Mouse (Mus musculus) layer of hippocampus, adult 11-12 months (tissue): Measurements from ENCODE around the gene Psmd13.
A peak's percentile ranks its signal among the peaks of the same experiment; 100 is the strongest.

Experiments used
- DNase-seq: peaks from one replicate; pipeline ENCODE4 v3.0.0; 2022; ENCODE audit warnings: low spot score

Gene Psmd13

GRCm38 (mm10) chr7:140907131-140907530, 25.4 kb downstream of the Psmd13 start:
- DNase-seq = no peak

DNA sequence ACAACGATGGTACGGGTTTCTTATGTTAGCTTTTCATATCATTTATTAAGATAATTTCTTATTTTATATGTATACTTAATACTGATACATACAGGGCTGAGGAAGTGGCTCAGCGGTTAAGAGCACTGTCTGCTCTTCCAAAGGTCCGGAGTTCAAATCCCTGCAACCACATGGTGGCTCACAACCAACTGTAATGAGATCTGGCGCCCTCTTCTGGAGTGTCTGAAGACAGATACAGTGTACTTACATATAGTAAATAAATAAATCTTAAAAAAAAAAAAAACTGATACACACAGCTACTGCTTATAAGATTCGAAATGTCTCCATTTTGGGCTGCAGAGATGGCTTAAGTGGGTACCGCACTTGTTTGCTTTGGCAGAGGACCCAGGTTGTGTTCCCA, 25.9 kb downstream of the Psmd13 start:
- no peak for DNase-seq

DNA sequence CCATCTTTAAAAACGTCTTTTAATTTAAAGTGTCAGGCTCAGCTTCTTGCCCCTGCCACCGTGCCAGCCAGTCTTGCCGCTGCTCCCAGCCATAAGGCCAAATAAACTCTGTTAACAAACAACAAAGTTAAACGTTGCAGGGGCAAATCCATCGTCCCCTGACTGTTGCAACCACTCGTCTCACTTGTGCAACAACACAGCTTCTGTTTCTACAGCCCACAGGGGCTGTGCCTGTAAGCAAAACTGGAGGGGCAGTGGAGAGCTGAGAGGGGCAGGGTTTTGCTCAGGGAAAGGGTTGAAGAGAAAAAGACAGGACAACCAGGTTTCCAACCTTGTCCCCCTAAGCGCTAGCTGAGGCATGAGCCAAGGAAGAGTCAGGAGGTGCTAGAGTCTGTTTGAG, 26.4 kb downstream of the Psmd13 start:
- no peak for DNase-seq

DNA sequence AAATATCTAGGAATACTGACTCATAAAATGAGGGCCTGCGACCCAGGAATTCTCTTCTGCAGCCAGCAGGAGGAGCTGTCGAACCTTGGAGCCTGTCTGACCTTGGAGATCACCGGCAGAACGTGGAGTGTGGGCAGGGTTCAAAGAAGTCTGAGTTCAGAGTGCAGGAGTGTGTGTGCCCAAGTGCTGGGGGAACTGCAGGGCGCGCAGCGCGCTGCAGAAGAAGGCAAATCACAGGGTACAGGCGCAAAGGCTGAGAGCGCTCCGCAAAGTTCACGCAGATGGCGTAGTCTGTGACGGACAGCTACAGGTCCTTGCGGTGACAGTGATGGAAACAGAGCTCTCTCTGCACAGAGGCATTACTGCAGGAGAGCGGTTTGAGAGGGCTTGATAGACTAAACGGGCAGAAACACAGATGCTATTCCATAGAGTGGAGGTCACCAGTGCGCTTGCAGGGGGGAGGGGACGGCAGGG, 26.9 kb downstream of the Psmd13 start:
- DNase-seq = peak; percentile 65

GRCm38 (mm10) chr7:140912293-140912692, 30.5 kb downstream of the Psmd13 start:
- DNase-seq = no peak

DNA sequence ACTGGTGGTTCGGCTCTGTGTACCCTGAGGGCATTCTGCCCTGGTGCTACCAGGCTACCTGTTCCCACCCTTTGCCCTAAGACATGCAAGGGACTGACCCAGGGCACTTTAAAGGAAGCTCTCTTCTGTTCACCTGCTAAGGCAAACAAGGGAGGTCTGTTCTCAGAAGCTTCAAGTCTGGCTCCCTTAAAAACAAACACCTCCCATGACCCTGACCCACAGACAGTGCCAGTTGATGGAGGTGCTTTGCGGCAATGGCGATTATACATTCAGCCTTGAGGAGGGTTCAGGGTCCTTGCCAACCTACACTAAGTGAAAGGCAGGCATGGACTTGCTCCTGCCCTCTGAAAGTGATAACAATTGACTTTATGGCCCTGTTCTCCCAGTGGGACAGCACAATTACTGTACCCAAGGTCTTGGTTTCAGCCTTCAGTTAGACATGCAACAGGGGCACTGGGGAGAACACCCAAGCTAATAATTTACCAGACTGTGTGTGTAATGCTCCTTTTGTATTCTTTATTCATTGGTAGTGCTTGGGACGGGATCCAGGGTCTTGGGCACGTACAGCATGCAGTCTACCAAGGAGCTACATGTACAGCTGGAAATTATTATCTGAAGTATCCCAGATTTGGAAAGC, 31.2 kb downstream of the Psmd13 start:
- no peak for DNase-seq

- no peak for DNase-seq
Measured at GRCm38 (mm10) chr7:140914031-140914690, 32.4 kb downstream of the Psmd13 start.

DNA sequence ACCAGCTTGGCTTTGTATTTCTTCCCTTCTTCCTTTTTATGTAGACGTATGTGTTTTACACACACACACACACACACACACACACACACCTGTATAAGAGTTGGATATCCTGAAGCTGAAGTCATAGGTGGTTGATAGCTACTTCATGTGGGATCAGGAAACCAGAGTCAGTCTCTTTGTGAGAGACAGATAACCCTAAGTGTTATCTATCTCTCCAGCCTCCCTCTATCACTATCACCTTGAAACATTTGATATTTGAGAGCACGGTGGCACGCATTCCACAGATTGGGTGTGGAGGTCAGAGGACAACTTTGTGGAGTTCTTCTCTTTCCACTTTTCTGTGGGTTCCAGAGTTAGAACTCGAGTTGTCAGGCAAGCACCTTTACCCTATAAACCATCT, 38.1 kb downstream of the Psmd13 start:
- DNase-seq = no peak

DNA sequence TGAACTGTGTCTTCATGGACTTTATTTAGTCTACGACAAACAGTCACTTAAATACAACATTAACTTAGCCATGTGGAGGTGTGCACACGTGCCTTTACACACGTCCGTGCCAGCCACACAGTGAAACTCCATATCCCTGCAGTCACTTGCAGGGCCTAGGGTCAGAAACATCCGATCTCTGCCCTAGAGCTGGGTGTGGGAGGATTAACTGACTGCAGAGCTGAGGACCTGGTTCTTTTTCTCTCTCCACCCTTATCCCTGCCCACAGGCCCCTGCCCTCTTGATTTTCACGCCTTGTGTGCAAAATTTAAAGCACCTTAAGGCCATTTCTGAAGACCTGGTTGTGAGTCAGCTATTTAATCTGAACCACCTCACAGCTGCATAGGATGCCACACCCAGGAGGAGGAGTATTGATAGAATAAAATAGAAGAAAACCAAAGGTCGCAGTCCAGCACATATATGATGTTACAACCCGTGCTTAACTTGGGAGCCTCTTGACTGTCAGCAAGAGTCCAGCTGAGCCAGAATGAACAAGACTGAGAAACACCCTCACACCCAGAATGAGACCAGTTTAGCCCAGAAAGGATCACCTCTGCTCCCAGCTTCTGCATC, 38.8 kb downstream of the Psmd13 start, which contains the start of gene Nlrp6:
Nlrp6 (plus strand) TSS at position 485 of the 612 bp plus-strand sequence.
- no peak for DNase-seq

GRCm38 (mm10) chr7:140921225-140921975, 39.6 kb downstream of the Psmd13 start:
- DNase-seq = no peak

- no peak for DNase-seq
Measured at GRCm38 (mm10) chr7:140922398-140923069, 40.8 kb downstream of the Psmd13 start.

- no peak for DNase-seq
Measured at GRCm38 (mm10) chr7:140923070-140923775, 41.5 kb downstream of the Psmd13 start.

- DNase-seq = no peak
Measured at GRCm38 (mm10) chr7:140927181-140927580, 45.4 kb downstream of the Psmd13 start.

DNA sequence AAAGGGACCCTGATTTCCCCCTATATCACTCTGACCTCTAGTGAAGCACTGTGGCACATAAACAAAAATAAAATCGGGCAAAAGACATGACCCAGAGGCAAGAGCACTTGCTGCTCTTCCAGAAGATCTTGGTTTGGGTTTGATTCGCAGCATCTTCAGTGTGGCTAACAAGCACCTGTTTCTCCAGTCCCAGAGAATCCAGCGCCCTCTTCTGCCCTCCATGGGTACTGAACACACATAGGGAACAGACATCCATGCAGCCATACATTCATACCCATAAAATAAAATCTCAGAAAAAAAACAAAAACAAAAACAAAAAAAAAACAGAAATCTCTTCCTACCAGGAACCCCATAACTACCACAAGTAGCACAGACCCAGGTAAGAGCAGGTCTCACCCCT, 56.7 kb downstream of the Psmd13 start:
- no peak for DNase-seq

DNA sequence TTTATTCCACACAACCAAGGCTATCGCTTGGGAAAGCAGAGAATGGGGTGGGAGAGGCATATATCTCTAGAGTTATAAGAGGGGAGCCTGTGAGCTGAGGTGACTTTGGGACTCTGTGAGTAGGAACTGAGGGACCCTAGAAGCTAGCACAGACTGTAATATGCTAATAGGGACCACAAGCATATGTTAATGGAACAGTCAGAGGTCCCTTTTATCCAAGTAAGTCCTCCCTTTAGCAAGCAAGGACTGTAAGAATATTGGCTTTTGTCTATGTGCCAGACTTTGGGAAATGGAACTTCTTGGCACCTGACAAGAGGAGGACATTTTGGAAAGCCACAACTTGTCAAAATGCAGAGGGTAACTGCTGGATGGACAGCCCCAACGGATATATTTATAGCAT, 57.1 kb downstream of the Psmd13 start:
- no peak for DNase-seq

- DNase-seq = no peak
Measured at GRCm38 (mm10) chr7:140939669-140940171, 58.0 kb downstream of the Psmd13 start.

DNA sequence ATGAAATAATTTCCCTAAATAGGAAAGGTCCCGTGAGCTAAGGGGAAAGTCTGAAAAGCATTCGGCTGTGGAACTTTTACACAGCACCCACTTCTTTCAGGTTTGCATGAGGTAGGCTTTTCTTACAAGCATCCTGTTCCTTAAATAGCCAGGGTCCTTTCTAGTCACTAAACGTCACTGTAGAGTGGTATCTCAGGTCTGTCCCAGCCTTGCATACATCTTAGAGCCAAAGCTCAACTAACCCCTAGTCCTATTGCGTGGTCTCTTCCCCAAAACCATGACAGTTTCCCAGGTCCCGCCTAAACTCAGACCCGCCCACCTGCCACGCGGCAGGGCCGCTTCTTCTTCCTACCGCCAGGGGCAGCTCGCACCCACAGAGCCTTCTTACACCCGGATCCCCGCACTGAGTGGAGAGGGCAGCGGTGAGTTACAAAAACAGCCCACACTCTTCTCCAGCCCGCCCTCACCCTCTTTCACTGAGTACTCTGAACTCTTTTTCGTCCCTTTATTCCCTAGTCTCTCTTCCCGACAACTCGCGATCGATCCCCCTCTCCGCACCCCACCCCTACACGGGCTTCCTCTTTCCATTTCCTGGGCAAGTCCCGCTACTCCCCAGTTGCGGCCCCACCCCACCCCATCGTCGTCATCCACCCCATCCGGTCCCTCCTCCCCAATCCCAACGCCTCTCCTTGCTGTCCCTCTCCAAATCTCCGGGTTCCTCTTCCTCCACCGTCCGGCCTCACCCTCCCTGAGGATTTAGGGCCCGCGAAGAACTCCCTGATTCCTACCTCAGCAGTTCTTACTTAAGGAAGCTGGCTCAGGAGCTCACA, 59.7 kb downstream of the Psmd13 start, which contains the start of gene Pgghg:
Pgghg (plus strand) TSS at position 170 of the 830 bp plus-strand sequence.
- DNase-seq = peak; percentile 62

GRCm38 (mm10) chr7:140942341-140942740, 60.6 kb downstream of the Psmd13 start:
- DNase-seq = no peak

DNA sequence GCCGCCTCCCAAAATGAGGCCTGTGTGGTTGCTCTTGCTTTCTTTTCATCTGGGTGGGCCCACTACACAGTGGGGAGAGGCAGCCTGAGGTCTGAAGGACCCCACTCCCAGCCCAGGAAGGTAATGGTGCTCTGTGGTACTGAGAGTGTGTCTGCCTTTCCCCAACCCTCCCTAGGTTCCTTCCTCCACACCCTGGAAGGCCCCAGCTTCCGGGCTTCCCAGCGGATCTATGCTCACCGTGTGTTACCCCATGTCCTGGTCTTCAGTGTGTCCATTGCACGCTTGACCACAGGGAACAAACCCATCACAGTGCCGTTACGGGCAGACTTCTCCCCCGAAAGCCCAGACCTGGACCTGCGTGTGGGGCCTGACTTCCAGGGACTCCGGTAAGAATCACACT, 61.0 kb downstream of the Psmd13 start:
- no peak for DNase-seq

DNA sequence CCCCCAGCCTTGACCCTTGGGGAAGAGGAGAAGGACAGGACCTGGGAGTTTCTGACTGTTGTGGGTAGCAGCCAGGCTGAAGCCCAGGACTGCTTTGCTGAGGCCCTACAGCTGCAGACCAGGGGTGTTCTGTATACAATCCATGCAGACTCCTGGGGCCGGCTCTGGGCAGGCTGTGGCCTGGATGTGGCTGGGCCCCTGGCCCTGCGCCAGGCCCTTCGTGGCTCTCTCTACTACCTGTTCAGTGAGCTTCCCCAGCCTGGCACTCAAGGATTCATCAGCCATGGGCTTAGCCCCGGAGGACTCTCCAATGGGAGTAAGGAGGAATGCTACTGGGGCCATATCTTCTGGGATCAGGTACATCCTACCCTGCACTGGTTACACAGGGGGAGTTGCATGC, 61.6 kb downstream of the Psmd13 start:
- DNase-seq = no peak
